Mouse (Mus musculus) naive thymus-derived CD4-positive, alpha-beta T cell, adult 5 months (primary cell): ENCODE results near the gene Mrpl54. TPM values are rescaled to one million over a fixed set of nuclear protein-coding genes. Genes with fewer than 3 reads are reported as not detected.

Source experiments
- polyA plus RNA-seq: library from polyadenylated mRNA; unstranded; fragments of 100-300 nt; shearing (Covaris generic); gene quantifications from one replicate; pipeline ENCODE4 v1.2.1, GENCODE M21; 2017

The Mrpl54 gene
- polyA plus RNA-seq = 119 TPM

DNA sequence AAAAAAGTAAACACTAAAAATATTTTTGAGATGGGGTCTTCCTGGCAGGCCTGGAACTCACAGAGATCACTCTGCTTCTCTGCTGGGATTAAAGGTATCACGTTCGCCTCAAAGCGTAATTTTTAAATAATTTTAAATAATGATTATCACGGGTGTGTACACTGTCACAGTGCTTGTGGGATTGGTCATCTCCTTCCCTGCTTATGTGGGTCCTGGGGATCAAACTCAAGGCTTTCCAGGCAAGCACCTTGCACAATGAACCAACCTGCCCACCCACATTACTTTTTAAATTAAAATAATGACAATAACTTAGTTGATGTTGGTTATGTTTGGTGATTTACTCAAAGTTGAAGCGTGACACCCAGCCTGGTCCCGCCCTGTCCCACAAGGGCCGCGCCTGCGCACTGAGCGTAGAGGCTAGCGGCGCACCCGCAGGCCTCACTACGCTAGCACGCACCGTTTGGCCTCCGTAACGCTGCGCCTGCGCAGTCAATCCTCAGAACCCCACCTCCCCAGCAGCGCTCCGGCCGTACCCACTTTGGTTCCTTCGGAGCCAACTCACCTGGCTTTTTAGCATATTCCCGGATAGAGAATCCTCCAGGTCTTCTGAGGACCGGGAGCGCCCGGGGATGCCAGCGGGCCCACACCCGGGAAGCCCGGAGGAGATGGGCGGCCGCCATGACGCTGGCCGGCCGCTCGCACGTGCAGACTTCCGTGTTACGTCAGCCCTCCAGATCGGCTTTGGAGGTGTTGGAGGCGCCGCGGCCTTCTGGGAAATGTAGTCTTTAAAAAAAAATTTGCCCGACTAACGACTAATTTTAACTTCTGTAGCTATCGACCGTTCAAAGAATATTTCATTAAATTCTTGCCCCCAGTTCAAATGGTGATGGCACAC, at the start of gene Mrpl54, which contains the start of gene Apba3:
Mrpl54 (minus strand) TSS at position 724 of the 895 bp plus-strand sequence.
Apba3 (plus strand) TSS at position 750 of the 895 bp plus-strand sequence.

GRCm38 (mm10) chr10:81292554-81293333, 26.0 kb upstream of the Mrpl54 start, which contains the start of gene Pip5k1c:
TSS of gene Pip5k1c (plus strand) at chr10:81292963.

DNA sequence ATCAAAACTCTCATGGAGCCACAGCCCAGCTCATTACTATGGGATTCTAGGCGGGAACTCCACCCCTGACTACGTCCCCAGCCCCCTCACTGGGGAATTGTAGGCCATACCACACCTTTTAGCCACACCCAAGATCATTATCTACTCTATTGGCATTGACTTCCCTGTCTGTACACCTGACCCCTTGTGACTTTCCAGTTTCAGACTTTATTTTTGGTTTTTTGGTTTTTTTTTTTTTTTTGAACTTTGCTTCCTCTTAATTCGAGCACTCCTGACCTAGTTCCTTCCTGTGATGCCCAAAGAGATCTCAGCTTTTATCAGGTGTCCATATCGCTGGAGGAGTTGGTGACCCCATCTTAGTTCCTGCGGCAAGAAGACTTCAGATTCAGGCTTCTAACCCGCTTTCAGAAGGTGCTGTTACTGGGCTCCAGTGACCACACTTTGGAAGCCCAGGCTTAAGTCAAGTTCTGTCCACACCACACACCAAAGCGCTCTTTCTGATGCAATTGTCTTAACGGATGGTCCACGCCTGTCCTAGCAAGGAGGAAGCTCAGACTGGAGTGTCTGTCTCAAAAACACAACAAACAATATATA, 24.9 kb upstream of the Mrpl54 start, which contains the start of gene Tjp3:
Tjp3 (minus strand) TSS at position 71 of the 594 bp plus-strand sequence.

GRCm38 (mm10) chr10:81252424-81253419, 14.0 kb downstream of the Mrpl54 start, which contains the start of gene Matk:
TSS of gene Matk (plus strand) at chr10:81252935.

DNA sequence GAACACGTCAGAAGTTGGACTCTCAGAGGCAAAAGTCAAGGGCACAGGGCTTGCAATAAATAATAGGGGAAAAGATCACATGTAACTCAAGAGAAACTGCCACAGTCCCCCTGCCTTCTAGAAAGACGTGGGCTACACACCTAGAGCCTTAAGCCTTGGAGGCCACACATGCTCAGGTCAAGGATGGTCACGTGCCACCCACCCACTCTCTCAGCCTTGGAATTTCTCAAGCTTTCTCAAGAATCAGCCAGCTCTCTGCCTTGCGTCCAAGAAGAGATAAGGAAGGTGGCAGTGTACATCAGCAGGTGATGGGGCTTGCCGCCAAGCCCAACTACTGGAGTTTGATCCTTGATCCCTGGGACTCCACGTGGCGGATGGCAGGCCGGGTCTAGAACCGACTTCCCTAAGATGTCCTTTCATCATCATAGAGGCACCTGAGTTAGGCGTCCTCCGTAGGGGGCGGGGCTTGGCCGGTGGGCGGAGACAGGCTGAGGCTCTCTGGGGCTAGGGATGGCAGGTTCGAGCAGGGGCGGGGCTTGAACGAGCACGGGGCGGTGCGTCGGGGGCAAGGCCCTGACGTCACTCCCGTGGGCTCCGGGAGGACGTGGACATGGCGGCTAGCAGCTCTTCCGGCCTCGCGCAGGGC, 34.0 kb downstream of the Mrpl54 start, which contains the start of gene Zfr2:
Zfr2 (plus strand) TSS at position 576 of the 646 bp plus-strand sequence.

DNA sequence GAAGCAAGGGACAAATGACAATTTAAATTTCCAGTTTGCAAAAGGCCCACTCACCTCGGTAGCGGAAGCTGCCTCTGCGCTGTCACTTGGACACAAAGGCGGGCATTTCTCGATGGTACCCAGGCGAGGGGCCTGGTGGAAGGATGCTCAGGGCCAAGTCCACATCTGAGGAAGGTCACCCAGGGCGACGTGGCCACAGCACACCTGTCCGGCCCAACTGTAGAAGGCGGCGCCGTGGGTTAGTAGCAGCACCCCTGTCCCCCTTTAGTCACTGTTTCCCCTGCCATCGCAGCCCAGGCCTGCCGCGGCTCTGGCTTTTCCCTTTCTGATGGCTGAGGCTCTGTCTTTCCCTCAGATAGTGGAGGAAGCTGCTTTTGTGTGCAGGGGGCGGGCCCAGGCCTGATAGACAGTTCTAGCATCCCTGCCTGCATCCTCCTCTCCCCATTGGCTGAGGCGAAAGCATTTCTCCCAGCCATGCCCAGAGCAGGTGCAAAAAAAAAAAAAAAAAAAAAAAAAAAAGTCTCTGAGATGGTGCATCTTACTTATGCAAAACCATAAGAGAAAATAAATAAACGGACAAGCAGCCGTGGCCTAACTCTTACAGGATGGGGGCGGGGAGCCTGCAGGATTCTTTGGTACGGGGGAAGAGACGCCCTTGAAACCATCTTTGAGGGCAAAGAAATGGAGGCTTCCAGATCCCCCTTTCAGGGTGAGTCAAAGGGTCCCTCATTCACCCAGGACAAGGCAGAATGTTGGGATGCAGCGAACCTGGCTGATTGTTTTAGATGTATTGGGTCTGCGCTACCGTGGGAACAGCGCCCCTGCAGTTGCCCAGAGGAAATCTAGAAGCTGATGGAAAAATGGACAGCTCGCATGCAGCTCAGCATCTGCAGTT, 36.0 kb downstream of the Mrpl54 start, which contains the start of gene Atcay:
Atcay (minus strand) TSS at position 396 of the 895 bp plus-strand sequence.

Other genes starting within 250 kb of the Mrpl54 start
- not detected for gene Diras1, start 241.3 kb downstream of the Mrpl54 start, polyA plus RNA-seq
- gene Slc39a3, start 229.5 kb downstream of the Mrpl54 start, polyA plus RNA-seq = 14.7 TPM
- 68.7 TPM for gene Sgta, start 206.8 kb downstream of the Mrpl54 start, polyA plus RNA-seq
- gene Thop1, start 196.9 kb downstream of the Mrpl54 start, polyA plus RNA-seq = 6.5 TPM
- not detected for gene Creb3l3, start 168.1 kb downstream of the Mrpl54 start, polyA plus RNA-seq
- 160 TPM for gene Map2k2, start 161.0 kb downstream of the Mrpl54 start, polyA plus RNA-seq
- gene Zbtb7a, start 131.7 kb downstream of the Mrpl54 start, polyA plus RNA-seq = 68.2 TPM
- gene Pias4, start 99.0 kb downstream of the Mrpl54 start, polyA plus RNA-seq = 41.3 TPM
- gene Eef2, start 90.3 kb downstream of the Mrpl54 start, polyA plus RNA-seq = 1,105 TPM
- gene Dapk3, start 83.9 kb downstream of the Mrpl54 start, polyA plus RNA-seq = 83.9 TPM
- 0.39 TPM for gene 4930442H23Rik, start 83.1 kb downstream of the Mrpl54 start, polyA plus RNA-seq
- not detected for gene Nmrk2, start 64.9 kb downstream of the Mrpl54 start, polyA plus RNA-seq
- 0.21 TPM for gene Atcay, start 36.1 kb downstream of the Mrpl54 start, polyA plus RNA-seq
- gene Zfr2, start 33.8 kb downstream of the Mrpl54 start, polyA plus RNA-seq = 4.1 TPM
- gene Matk, start 14.0 kb downstream of the Mrpl54 start, polyA plus RNA-seq = 35.8 TPM
- 42.8 TPM for gene Apba3, start within 50 bp of the Mrpl54 start, polyA plus RNA-seq
- 11.2 TPM for gene Tjp3, start 24.6 kb upstream of the Mrpl54 start, polyA plus RNA-seq
- gene Pip5k1c, start 26.0 kb upstream of the Mrpl54 start, polyA plus RNA-seq = 105 TPM
- gene Cactin, start 54.2 kb upstream of the Mrpl54 start, polyA plus RNA-seq = 70.7 TPM
- 43.5 TPM for gene Tbxa2r, start 61.8 kb upstream of the Mrpl54 start, polyA plus RNA-seq
- gene Gipc3, start 76.3 kb upstream of the Mrpl54 start, polyA plus RNA-seq = not detected
- 26.7 TPM for gene Hmg20b, start 83.5 kb upstream of the Mrpl54 start, polyA plus RNA-seq
- gene Mfsd12, start 90.6 kb upstream of the Mrpl54 start, polyA plus RNA-seq = 4.4 TPM
- gene 4930404N11Rik, start 98.9 kb upstream of the Mrpl54 start, polyA plus RNA-seq = 0.62 TPM
- 40.3 TPM for gene Fzr1, start 111.6 kb upstream of the Mrpl54 start, polyA plus RNA-seq
- gene Dohh, start 117.5 kb upstream of the Mrpl54 start, polyA plus RNA-seq = 50.0 TPM
- gene Gm48551, start 117.5 kb upstream of the Mrpl54 start, polyA plus RNA-seq = 2.8 TPM
- 0.90 TPM for gene Gm48552, start 122.1 kb upstream of the Mrpl54 start, polyA plus RNA-seq
- gene Smim24, start 126.1 kb upstream of the Mrpl54 start, polyA plus RNA-seq = 1.7 TPM
- gene Nfic, start 188.7 kb upstream of the Mrpl54 start, polyA plus RNA-seq = 16.5 TPM
- not detected for gene Celf5, start 215.8 kb upstream of the Mrpl54 start, polyA plus RNA-seq
- gene Ncln, start 229.5 kb upstream of the Mrpl54 start, polyA plus RNA-seq = 154 TPM
- 94.7 TPM for gene S1pr4, start 233.2 kb upstream of the Mrpl54 start, polyA plus RNA-seq